Mouse (Mus musculus) C2C12 (cell line): ENCODE data around the gene Ppp1r2. TPM values are rescaled to one million over a fixed set of nuclear protein-coding genes. Genes with fewer than 3 reads are reported as not detected.
"Not testable (repeated sequence)": the region's sequence is repeated elsewhere in the genome, so short reads cannot be mapped to it uniquely, and the experiment has no call there.

Experiments used
- H3K27me3 ChIP-seq: one replicate; pipeline ENCODE4 v1.6.1; 2011; ENCODE audit not compliant: control insufficient read depth, insufficient read depth, insufficient read length
- H3K36me3 ChIP-seq: one replicate; pipeline ENCODE4 v1.6.1; 2011; ENCODE audit not compliant: control insufficient read depth, insufficient read depth
- H3K4me3 ChIP-seq: one replicate; pipeline ENCODE4 v1.5.1; 2011; ENCODE audit warnings: mild to moderate bottlenecking, control low read depth; ENCODE audit not compliant: poor library complexity, insufficient read depth, severe bottlenecking
- H3K79me2 ChIP-seq: one replicate; pipeline ENCODE4 v1.6.1; 2011; ENCODE audit not compliant: control insufficient read depth, insufficient read depth
- H3K79me3 ChIP-seq: one replicate; pipeline ENCODE4 v1.6.1; 2011; ENCODE audit warnings: low read depth, control low read depth
- H3ac ChIP-seq: one replicate; pipeline ENCODE3; 2011; ENCODE audit warnings: low read depth; ENCODE audit not compliant: control insufficient read depth, insufficient read length
- CEBPB ChIP-seq: IDR thresholded peaks from one replicate; pipeline ENCODE4 v1.6.1; 2011; ENCODE audit warnings: low read depth, mild to moderate bottlenecking, control low read depth, moderate library complexity
- CTCF ChIP-seq: IDR thresholded peaks from one replicate; pipeline ENCODE4 v1.5.1; 2011; ENCODE audit not compliant: control insufficient read depth, insufficient read depth, insufficient read length
- FOSL1 ChIP-seq: IDR thresholded peaks from one replicate; pipeline ENCODE4 v1.8.0; 2011; ENCODE audit warnings: mild to moderate bottlenecking, low read length; ENCODE audit not compliant: poor library complexity, insufficient read depth, severe bottlenecking
- MAX ChIP-seq: IDR thresholded peaks from one replicate; pipeline ENCODE4 v1.6.1; 2011; ENCODE audit warnings: mild to moderate bottlenecking, control low read depth
- MYOD1 ChIP-seq: IDR thresholded peaks from one replicate; pipeline ENCODE4 v1.6.1; 2011; ENCODE audit warnings: low read depth; ENCODE audit not compliant: control insufficient read depth, insufficient read length
- MYOG ChIP-seq: IDR thresholded peaks from one replicate; pipeline ENCODE4 v1.6.1; 2011; ENCODE audit not compliant: control insufficient read depth, insufficient read length; ENCODE audit errors: extremely low read depth
- USF1 ChIP-seq: IDR thresholded peaks from one replicate; pipeline ENCODE4 v1.6.1; 2011; ENCODE audit warnings: low read depth, mild to moderate bottlenecking, control low read depth, moderate library complexity
- long read RNA-seq, 2 experiments: library from polyadenylated mRNA; unstranded; transcript quantifications; one replicate each; pipeline ENCODE4 v2.0.0; 2019 to 2020
- polyA plus RNA-seq: library from polyadenylated mRNA; unstranded; fragments of >200 nt; fragmentation: generic; extraction: Trizol; gene quantifications from one replicate; pipeline ENCODE4 v1.2.1, GENCODE M21; 2012; ENCODE audit warnings: missing spikeins

The Ppp1r2 gene
- 39.9 TPM for polyA plus RNA-seq
- long read RNA-seq, experiment 1, full-length matches to known transcripts, result 129 of 144 reads
- long read RNA-seq, experiment 1, partial matches to known transcripts, result 2 of 144 reads
- long read RNA-seq, experiment 1, other reads (novel, unspliced or antisense), result 13 of 144 reads
- long read RNA-seq, experiment 2, full-length matches to known transcripts, result 675 of 700 reads
- long read RNA-seq, experiment 2, partial matches to known transcripts, result 5 of 700 reads
- long read RNA-seq, experiment 2, other reads (novel, unspliced or antisense), result 20 of 700 reads

GRCm38 (mm10) chr16:31274674-31275460 is at the start of gene Ppp1r2:
TSS of gene Ppp1r2 (minus strand) at chr16:31275277.
- TF ChIP-seq USF1 (no peak), FOSL1 (no peak), CTCF (no peak), MYOD1 (no peak), MAX (no peak), MYOG (no peak), CEBPB (no peak)
- H3ac ChIP-seq, result peak within 1 kb of the TSS; percentile 92
- H3K27me3 ChIP-seq, result no peaks in the 10 kb centered on the region
- H3K79me3 ChIP-seq, result peaks cover 47% of the 10 kb centered on the region
- peak within 1 kb of the TSS; percentile 84 for H3K4me3 ChIP-seq
- peaks cover 51% of the 10 kb centered on the region for H3K79me2 ChIP-seq
- H3K36me3 ChIP-seq, result peaks cover 10% of the 10 kb centered on the region

GRCm38 (mm10) chr16:31321501-31321900 is 46.4 kb upstream of the Ppp1r2 start:
- H3ac ChIP-seq, result no peak overlapping the region
- no peaks in the 10 kb centered on the region for H3K36me3 ChIP-seq
- H3K27me3 ChIP-seq, result no peaks in the 10 kb centered on the region
- no peak overlapping the region for H3K4me3 ChIP-seq
- TF ChIP-seq MYOD1, result no peak
- TF ChIP-seq USF1, result no peak
- TF ChIP-seq FOSL1, result no peak
- TF ChIP-seq MAX, result no peak
- no peak for TF ChIP-seq CTCF
- TF ChIP-seq MYOG, result no peak
- TF ChIP-seq CEBPB, result no peak
- H3K79me3 ChIP-seq, result no peaks in the 10 kb centered on the region
- H3K79me2 ChIP-seq, result no peaks in the 10 kb centered on the region

GRCm38 (mm10) chr16:31320954-31321353 is 45.9 kb upstream of the Ppp1r2 start:
- Histone ChIP-seq H3K79me3 (no peaks in the 10 kb centered on the region), H3K79me2 (no peaks in the 10 kb centered on the region), H3K36me3 (no peaks in the 10 kb centered on the region), H3ac (no peak overlapping the region), H3K4me3 (no peak overlapping the region), H3K27me3 (no peaks in the 10 kb centered on the region)
- TF ChIP-seq MYOG (no peak), CTCF (no peak), MAX (no peak), MYOD1 (no peak), FOSL1 (no peak), CEBPB (no peak), USF1 (no peak)

GRCm38 (mm10) chr16:31319723-31320122 is 44.6 kb upstream of the Ppp1r2 start:
- H3K36me3 ChIP-seq, H3K79me2 ChIP-seq, H3K4me3 ChIP-seq, H3K27me3 ChIP-seq, H3ac ChIP-seq, H3K79me3 ChIP-seq: not testable (repeated sequence)

- Histone ChIP-seq H3K79me2 (no peaks in the 10 kb centered on the region), H3K4me3 (no peak overlapping the region), H3ac (no peak overlapping the region), H3K79me3 (no peaks in the 10 kb centered on the region), H3K27me3 (no peaks in the 10 kb centered on the region), H3K36me3 (no peaks in the 10 kb centered on the region)
- TF ChIP-seq CEBPB (no peak), FOSL1 (no peak), MYOG (no peak), MYOD1 (no peak), CTCF (no peak), USF1 (no peak), MAX (no peak)
These were observed 44.2 kb upstream of the Ppp1r2 start for GRCm38 (mm10) chr16:31319316-31319715.

GRCm38 (mm10) chr16:31318418-31318817 is 43.3 kb upstream of the Ppp1r2 start:
- Histone ChIP-seq H3K79me3 (no peaks in the 10 kb centered on the region), H3K79me2 (no peaks in the 10 kb centered on the region), H3K27me3 (no peaks in the 10 kb centered on the region), H3K4me3 (no peak overlapping the region), H3ac (no peak overlapping the region), H3K36me3 (no peaks in the 10 kb centered on the region)
- TF ChIP-seq MAX (no peak), USF1 (no peak), CTCF (no peak), MYOG (no peak), MYOD1 (no peak), CEBPB (no peak), FOSL1 (no peak)

GRCm38 (mm10) chr16:31316246-31317143 is 41.4 kb upstream of the Ppp1r2 start:
- H3K36me3 ChIP-seq, H3K27me3 ChIP-seq, H3K4me3 ChIP-seq, H3ac ChIP-seq, H3K79me2 ChIP-seq, H3K79me3 ChIP-seq: not testable (repeated sequence)
